Mouse (Mus musculus) liver, embryonic 14.5 days (tissue): Measurements from ENCODE around the gene Zfp316.

Source experiments
- CTCF ChIP-seq: IDR thresholded peaks from 2 replicates; pipeline ENCODE4 v1.5.1; 2016; ENCODE audit warnings: antibody characterized with exemption, low read depth, control low read depth
- EP300 ChIP-seq: IDR thresholded peaks from 2 replicates; pipeline ENCODE4 v1.6.1; 2016; ENCODE audit warnings: antibody characterized with exemption, low read depth

- TF ChIP-seq CTCF, result no peak
- no peak for TF ChIP-seq EP300
Observed at GRCm38 (mm10) chr5:143252791-143253185, 17.0 kb downstream of the Zfp316 start.
